Mouse (Mus musculus) cerebellum, adult 9-10 months (tissue): ENCODE measurements around the gene Traf2.
A peak's percentile ranks its signal among the peaks of the same experiment; 100 is the strongest.

Source experiments
- DNase-seq: peaks from one replicate; pipeline ENCODE4 v3.0.0; 2022

The Traf2 gene

GRCm38 (mm10) chr2:25493476-25493961, 53.2 kb downstream of the Traf2 start, which contains the start of gene Lcn12:
TSS of gene Lcn12 (minus strand) at chr2:25493911.
- peak; percentile 86 for DNase-seq

DNA sequence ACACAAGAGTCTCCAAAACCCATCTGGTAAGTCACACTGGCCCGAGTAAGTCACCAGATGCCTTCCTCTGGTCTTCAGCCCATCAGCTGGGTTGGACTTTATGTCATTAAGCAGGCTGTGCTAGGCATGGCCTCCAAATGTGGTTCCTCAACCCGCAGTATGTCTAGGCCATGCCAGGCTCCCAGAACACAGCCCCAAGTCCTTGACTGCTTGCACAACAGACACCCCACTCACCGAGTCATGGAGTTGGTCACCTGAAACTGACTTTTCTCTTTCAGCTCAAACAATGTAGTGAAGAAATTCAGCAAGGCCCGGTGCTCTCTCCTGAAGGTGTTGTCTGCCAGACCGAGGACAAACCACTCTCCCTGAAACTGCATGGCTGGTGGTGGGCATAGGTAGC, 53.8 kb downstream of the Traf2 start:
- peak; percentile 25 for DNase-seq

DNA sequence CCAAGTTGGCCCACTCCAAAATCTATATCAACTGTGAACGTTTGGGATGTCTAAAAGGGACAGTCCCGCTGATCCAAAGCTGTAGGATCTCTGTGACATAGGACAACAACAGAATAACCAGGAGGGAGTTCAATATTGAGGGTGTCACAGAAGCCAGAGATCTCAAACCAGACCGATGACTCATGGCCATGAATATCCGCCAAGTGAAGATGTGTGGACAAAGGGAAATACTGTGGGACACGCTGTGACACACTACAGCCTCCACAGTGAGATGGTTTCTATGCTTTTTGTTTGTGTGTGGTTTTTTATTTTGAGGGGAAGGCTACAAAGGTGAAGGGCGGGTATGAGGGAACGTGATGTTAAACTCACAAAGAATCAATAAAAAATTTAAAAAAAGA, 58.1 kb downstream of the Traf2 start:
- DNase-seq, result peak; percentile 82

- no peak for DNase-seq
These were observed 58.6 kb downstream of the Traf2 start for GRCm38 (mm10) chr2:25487965-25488670.

DNA sequence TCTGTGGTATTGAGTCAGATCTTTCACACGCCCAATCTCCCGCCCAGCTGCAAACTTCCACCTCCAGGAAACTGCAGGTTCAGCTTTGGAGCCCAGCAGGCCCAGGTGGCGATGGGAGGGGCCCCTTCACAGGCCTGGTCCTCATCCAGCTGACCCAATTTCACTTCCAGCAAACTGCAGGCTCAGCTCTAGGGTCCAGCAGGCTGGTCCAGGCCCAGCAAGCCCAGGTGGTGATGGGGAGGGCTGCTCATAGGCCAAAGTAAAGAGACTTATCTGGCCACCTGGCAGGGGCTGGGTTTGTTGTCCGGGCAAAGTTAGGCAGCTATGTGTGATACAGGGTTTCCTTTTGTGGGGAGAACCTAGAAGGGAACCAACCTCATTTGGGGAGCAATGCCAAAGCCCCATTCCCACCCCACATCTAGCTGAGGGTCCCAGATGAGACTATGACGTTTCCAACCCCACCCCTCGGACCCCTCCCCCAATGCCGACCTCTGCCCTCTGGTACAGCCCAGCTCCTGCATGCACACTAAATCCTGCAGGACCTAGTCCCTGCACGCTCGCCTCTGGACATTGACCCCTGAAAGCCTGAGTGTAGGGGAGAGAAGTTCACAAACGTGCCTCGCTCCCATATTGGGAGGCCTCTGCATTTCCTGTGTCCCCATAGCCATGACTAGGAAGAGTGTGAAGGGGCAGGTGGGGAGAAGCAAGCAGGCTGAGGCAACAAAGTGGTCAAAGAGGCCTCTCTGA, 61.7 kb downstream of the Traf2 start:
- DNase-seq, result peak; percentile 98

DNA sequence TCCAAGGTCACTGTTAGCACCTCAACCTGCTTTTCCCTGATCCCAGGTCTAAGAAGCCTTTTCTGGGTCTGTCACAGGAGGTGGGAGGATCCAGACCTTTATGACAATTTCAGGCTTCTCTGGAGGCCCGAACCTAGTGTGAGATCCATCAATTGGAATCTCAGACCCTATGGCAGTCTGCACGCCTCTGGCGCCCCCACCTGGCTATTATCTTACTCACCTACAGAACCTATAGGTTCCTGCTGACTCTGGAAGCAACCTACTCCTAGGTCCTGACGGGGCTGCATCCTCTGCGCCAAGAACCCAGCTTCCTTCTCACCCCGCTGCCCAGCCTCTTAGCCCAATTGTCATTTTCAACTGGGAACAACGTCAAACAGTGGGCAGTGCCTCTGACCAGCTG, 63.8 kb downstream of the Traf2 start:
- peak; percentile 82 for DNase-seq

- DNase-seq, result no peak
These were observed 66.2 kb downstream of the Traf2 start for GRCm38 (mm10) chr2:25480541-25480940.

- no peak for DNase-seq
These were observed 67.0 kb downstream of the Traf2 start for GRCm38 (mm10) chr2:25479551-25480311.

- peak; percentile 99 for DNase-seq
These were observed 68.6 kb downstream of the Traf2 start for GRCm38 (mm10) chr2:25477967-25478675.

GRCm38 (mm10) chr2:25477541-25477940, 69.2 kb downstream of the Traf2 start:
- peak; percentile 72 for DNase-seq

GRCm38 (mm10) chr2:25472550-25472949, 74.2 kb downstream of the Traf2 start:
- DNase-seq, result no peak

GRCm38 (mm10) chr2:25469969-25470368, 76.8 kb downstream of the Traf2 start, which contains the start of gene Ptgds:
TSS of gene Ptgds (minus strand) at chr2:25470046.
- peak; percentile 60 for DNase-seq

DNA sequence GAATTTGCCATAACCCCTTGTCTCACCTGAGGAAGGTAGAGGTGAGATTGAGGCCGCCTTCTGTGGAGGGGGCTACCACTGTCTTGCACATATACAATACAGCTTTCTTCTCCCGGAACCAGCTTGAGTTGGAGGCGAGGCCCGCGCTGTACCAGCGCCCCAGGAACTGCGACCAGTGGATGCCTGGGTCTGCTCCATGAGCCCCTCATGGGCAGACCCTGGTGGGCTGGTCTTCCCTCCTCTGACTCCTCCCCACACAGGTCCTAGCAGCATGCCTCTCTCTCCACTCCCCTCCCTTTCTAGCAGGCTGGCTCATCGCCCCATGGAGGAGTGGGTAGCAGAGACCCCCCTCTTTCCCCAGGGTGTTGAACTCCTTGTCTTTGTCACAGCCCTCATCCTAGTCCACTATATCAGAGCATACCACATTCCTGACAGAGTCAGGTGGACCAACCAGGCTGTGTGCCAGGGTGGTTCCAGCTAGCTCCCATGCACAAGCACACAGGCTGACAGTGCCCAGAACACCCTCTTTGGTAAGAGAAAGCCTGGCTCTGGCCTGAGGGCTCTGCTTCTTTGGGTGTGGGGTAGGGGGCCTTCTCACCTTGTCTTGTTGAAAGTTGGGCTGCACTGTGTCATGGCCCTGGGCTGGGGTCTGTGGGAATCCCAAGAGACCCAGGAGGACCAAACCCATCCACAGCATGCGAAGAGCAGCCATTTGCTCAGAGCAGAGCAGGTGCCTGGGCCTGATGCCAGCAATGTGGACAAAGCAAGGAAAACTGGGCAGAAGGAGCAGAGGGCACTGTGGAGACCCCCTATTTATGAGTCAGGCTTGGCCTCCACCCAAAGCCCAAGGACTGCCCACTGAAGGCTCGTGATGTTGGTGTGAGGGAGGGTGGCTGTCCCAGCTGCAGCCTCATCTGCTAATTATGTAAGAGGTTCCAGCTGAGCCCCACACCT, 77.5 kb downstream of the Traf2 start:
- peak; percentile 80 for DNase-seq
